Mouse (Mus musculus): ENCODE measurements around the gene 2210016L21Rik. TPM values are rescaled to one million over a fixed set of nuclear protein-coding genes. Genes with fewer than 3 reads are reported as not detected.

2210016L21Rik gene
- polyA plus RNA-seq, 1 experiment from 2014 or later, result 61.8 TPM

- peaks cover 10% of the 10 kb centered on the region; the same call in 1 of the 2 replicates for H3K4me1 ChIP-seq
- no peak overlapping the region for H3K4me3 ChIP-seq (replicated peaks)
- no peak overlapping the region for H3K4me2 ChIP-seq (replicated peaks)
- 95% methylated on average over 10 of the region's 10 CpGs for WGBS
- no peak overlapping the region for H3K9ac ChIP-seq
- no peaks in the 10 kb centered on the region for H3K9me3 ChIP-seq (replicated peaks)
- H3K27me3 ChIP-seq, result no peaks in the 10 kb centered on the region
- no peak overlapping the region for H3K27ac ChIP-seq (replicated peaks)
- ATAC-seq (ENCODE audit: insufficient number of reproducible peaks, low FRiP score, low TSS enrichment, low read depth), result no peak
- peaks cover 50% of the 10 kb centered on the region for H3K36me3 ChIP-seq
Measured at GRCm38 (mm10) chr5:114945072-114945471, 3.1 kb downstream of the 2210016L21Rik start.

GRCm38 (mm10) chr5:114948891-114949290, 6.9 kb downstream of the 2210016L21Rik start:
- no peaks in the 10 kb centered on the region for H3K9me3 ChIP-seq (replicated peaks)
- no peaks in the 10 kb centered on the region for H3K27me3 ChIP-seq
- WGBS, result 54% methylated on average over 6 of the region's 6 CpGs
- peaks cover 46% of the 10 kb centered on the region for H3K36me3 ChIP-seq
- ATAC-seq (ENCODE audit: insufficient number of reproducible peaks, low FRiP score, low TSS enrichment, low read depth), result no peak
- peaks cover 10% of the 10 kb centered on the region for H3K4me1 ChIP-seq
- no peak overlapping the region for H3K9ac ChIP-seq
- no peak overlapping the region for H3K4me2 ChIP-seq (replicated peaks)
- no peak overlapping the region for H3K4me3 ChIP-seq (replicated peaks)
- H3K27ac ChIP-seq (replicated peaks), result 0 out of 2 replicates have a peak overlapping the region, but pooled peaks have one; percentile 28

GRCm38 (mm10) chr5:114949316-114949715, 7.4 kb downstream of the 2210016L21Rik start:
- Histone ChIP-seq H3K27ac (replicated peaks) (0 out of 2 replicates have a peak overlapping the region, but pooled peaks have one; percentile 28), H3K9me3 (replicated peaks) (no peaks in the 10 kb centered on the region), H3K4me1 (peaks cover 10% of the 10 kb centered on the region), H3K27me3 (no peaks in the 10 kb centered on the region), H3K9ac (no peak overlapping the region), H3K4me3 (replicated peaks) (no peak overlapping the region), H3K36me3 (peaks cover 46% of the 10 kb centered on the region), H3K4me2 (replicated peaks) (no peak overlapping the region)
- 57% methylated on average over 5 of the region's 5 CpGs for WGBS
- peak; percentile 17; the same call in 1 of the 2 replicates for ATAC-seq (ENCODE audit: insufficient number of reproducible peaks, low FRiP score, low TSS enrichment, low read depth)

- no peak overlapping the region for H3K27ac ChIP-seq (replicated peaks)
- no peak overlapping the region for H3K4me2 ChIP-seq (replicated peaks)
- peaks cover 10% of the 10 kb centered on the region for H3K4me1 ChIP-seq
- H3K9ac ChIP-seq, result no peak overlapping the region
- ATAC-seq (ENCODE audit: insufficient number of reproducible peaks, low FRiP score, low TSS enrichment, low read depth), result no peak; the same call in 1 of the 2 replicates
- no peaks in the 10 kb centered on the region for H3K27me3 ChIP-seq
- no peak overlapping the region for H3K4me3 ChIP-seq (replicated peaks)
- WGBS, result 84% methylated on average over 9 of the region's 9 CpGs
- H3K9me3 ChIP-seq (replicated peaks), result no peaks in the 10 kb centered on the region
- H3K36me3 ChIP-seq, result peaks cover 46% of the 10 kb centered on the region
Measured at GRCm38 (mm10) chr5:114949812-114950211, 7.9 kb downstream of the 2210016L21Rik start.

- H3K27me3 ChIP-seq, result no peaks in the 10 kb centered on the region
- WGBS, result 72% methylated on average over 12 of the region's 12 CpGs
- H3K36me3 ChIP-seq, result peaks cover 44% of the 10 kb centered on the region
- no peak overlapping the region for H3K4me3 ChIP-seq (replicated peaks)
- ATAC-seq (ENCODE audit: insufficient number of reproducible peaks, low FRiP score, low TSS enrichment, low read depth), result no peak
- H3K4me2 ChIP-seq (replicated peaks), result no peak overlapping the region
- no peak overlapping the region for H3K27ac ChIP-seq (replicated peaks)
- H3K9me3 ChIP-seq (replicated peaks), result no peaks in the 10 kb centered on the region
- H3K4me1 ChIP-seq, result peaks cover 10% of the 10 kb centered on the region
- no peak overlapping the region for H3K9ac ChIP-seq
Measured at GRCm38 (mm10) chr5:114950669-114951068, 8.7 kb downstream of the 2210016L21Rik start.

- no peaks in the 10 kb centered on the region for H3K9me3 ChIP-seq (replicated peaks)
- H3K4me1 ChIP-seq, result peaks cover 10% of the 10 kb centered on the region
- no peaks in the 10 kb centered on the region for H3K27me3 ChIP-seq
- H3K4me2 ChIP-seq (replicated peaks), result no peak overlapping the region
- no peak overlapping the region for H3K4me3 ChIP-seq (replicated peaks)
- peaks cover 37% of the 10 kb centered on the region for H3K36me3 ChIP-seq
- 76% methylated on average over 21 of the region's 21 CpGs for WGBS
- H3K9ac ChIP-seq, result no peak overlapping the region
- no peak for ATAC-seq (ENCODE audit: insufficient number of reproducible peaks, low FRiP score, low TSS enrichment, low read depth)
- no peak overlapping the region for H3K27ac ChIP-seq (replicated peaks)
Measured at GRCm38 (mm10) chr5:114951279-114951880, 9.4 kb downstream of the 2210016L21Rik start.

GRCm38 (mm10) chr5:114953326-114953725, 11.4 kb downstream of the 2210016L21Rik start:
- WGBS, result 87% methylated on average over 14 of the region's 14 CpGs
- Histone ChIP-seq H3K27ac (replicated peaks) (no peak overlapping the region), H3K27me3 (no peaks in the 10 kb centered on the region), H3K4me2 (replicated peaks) (no peak overlapping the region), H3K4me1 (peaks cover 10% of the 10 kb centered on the region), H3K36me3 (peaks cover 18% of the 10 kb centered on the region), H3K9ac (no peak overlapping the region), H3K4me3 (replicated peaks) (no peak overlapping the region), H3K9me3 (replicated peaks) (no peaks in the 10 kb centered on the region)
- no peak for ATAC-seq (ENCODE audit: insufficient number of reproducible peaks, low FRiP score, low TSS enrichment, low read depth)

- Histone ChIP-seq H3K9ac (no peak overlapping the region), H3K36me3 (no peaks in the 10 kb centered on the region), H3K4me1 (0 out of 2 replicates have a peak, but pooled peaks cover 3% of the 10 kb centered on the region), H3K27me3 (no peaks in the 10 kb centered on the region), H3K27ac (replicated peaks) (no peak overlapping the region), H3K4me3 (replicated peaks) (no peak overlapping the region), H3K4me2 (replicated peaks) (no peak overlapping the region), H3K9me3 (replicated peaks) (no peaks in the 10 kb centered on the region)
- 79% methylated on average over 5 of the region's 5 CpGs for WGBS
- no peak for ATAC-seq (ENCODE audit: insufficient number of reproducible peaks, low FRiP score, low TSS enrichment, low read depth)
Measured at GRCm38 (mm10) chr5:114958069-114958468, 16.1 kb downstream of the 2210016L21Rik start.

GRCm38 (mm10) chr5:114961590-114962360, 19.8 kb downstream of the 2210016L21Rik start:
- 0 out of 2 replicates have a peak, but pooled peaks cover 3% of the 10 kb centered on the region for H3K4me1 ChIP-seq
- H3K4me2 ChIP-seq (replicated peaks), result no peak overlapping the region
- no peak overlapping the region for H3K4me3 ChIP-seq (replicated peaks)
- WGBS, result 36% methylated on average over 4 of the region's 4 CpGs
- ATAC-seq (ENCODE audit: insufficient number of reproducible peaks, low FRiP score, low TSS enrichment, low read depth), result peak; percentile 39; the same call in 1 of the 2 replicates
- H3K27me3 ChIP-seq, result no peaks in the 10 kb centered on the region
- H3K36me3 ChIP-seq, result no peaks in the 10 kb centered on the region
- H3K9me3 ChIP-seq (replicated peaks), result no peaks in the 10 kb centered on the region
- H3K27ac ChIP-seq (replicated peaks), result no peak overlapping the region
- H3K9ac ChIP-seq, result no peak overlapping the region

- no peak overlapping the region for H3K4me3 ChIP-seq (replicated peaks)
- no peaks in the 10 kb centered on the region for H3K9me3 ChIP-seq (replicated peaks)
- no peak overlapping the region for H3K9ac ChIP-seq
- no peak overlapping the region for H3K4me2 ChIP-seq (replicated peaks)
- no peaks in the 10 kb centered on the region for H3K36me3 ChIP-seq
- 0 out of 2 replicates have a peak, but pooled peaks cover 3% of the 10 kb centered on the region for H3K4me1 ChIP-seq
- H3K27ac ChIP-seq (replicated peaks), result no peak overlapping the region
- WGBS, result 54% methylated on average over 7 of the region's 7 CpGs
- peaks cover 16% of the 10 kb centered on the region for H3K27me3 ChIP-seq
- no peak for ATAC-seq (ENCODE audit: insufficient number of reproducible peaks, low FRiP score, low TSS enrichment, low read depth)
Measured at GRCm38 (mm10) chr5:114964315-114964966, 22.5 kb downstream of the 2210016L21Rik start.

Measured in embryonic facial prominence, embryonic 15.5 days (tissue).